Mouse (Mus musculus): Measurements from ENCODE around the gene Taf15. TPM values are rescaled to one million over a fixed set of nuclear protein-coding genes. Genes with fewer than 3 reads are reported as not detected.

Taf15 gene
- polyA plus RNA-seq, 1 experiment from 2014 or later = 11.9 TPM

Other genes starting within 250 kb of the Taf15 start
- 0.08 and 0.15 TPM in 2 replicates for gene Slfn14, start 186.4 kb upstream of the Taf15 start, polyA plus RNA-seq (2016; fragmentation: Nextera tagmentation; extraction: Ambion mirVana)
- 53.4 and 60.4 TPM in 2 replicates for gene Ap2b1, start 174.1 kb upstream of the Taf15 start, polyA plus RNA-seq (2016; fragmentation: Nextera tagmentation; extraction: Ambion mirVana)
- gene Pex12, start 170.5 kb upstream of the Taf15 start, polyA plus RNA-seq (2016; fragmentation: Nextera tagmentation; extraction: Ambion mirVana) = 13.0 and 13.9 TPM in 2 replicates
- gene Rasl10b, start 63.9 kb upstream of the Taf15 start, polyA plus RNA-seq (2016; fragmentation: Nextera tagmentation; extraction: Ambion mirVana) = 1.5 and 1.6 TPM in 2 replicates
- not detected in 2 replicates for gene Gas2l2, start 43.6 kb upstream of the Taf15 start, polyA plus RNA-seq (2016; fragmentation: Nextera tagmentation; extraction: Ambion mirVana)
- 0.31 TPM in 1 of 2 replicates, not detected in the other for gene 1700020L24Rik, start 35.4 kb upstream of the Taf15 start, polyA plus RNA-seq (2016; fragmentation: Nextera tagmentation; extraction: Ambion mirVana)
- 0.75 and 2.3 TPM in 2 replicates for gene Mmp28, start 10.0 kb upstream of the Taf15 start, polyA plus RNA-seq (2016; fragmentation: Nextera tagmentation; extraction: Ambion mirVana)
- not detected in 2 replicates for gene Heatr9, start 49.1 kb downstream of the Taf15 start, polyA plus RNA-seq (2016; fragmentation: Nextera tagmentation; extraction: Ambion mirVana)
- gene Ccl5, start 57.4 kb downstream of the Taf15 start, polyA plus RNA-seq (2016; fragmentation: Nextera tagmentation; extraction: Ambion mirVana) = not detected in 2 replicates
- gene Ccl9, start 105.5 kb downstream of the Taf15 start, polyA plus RNA-seq (2016; fragmentation: Nextera tagmentation; extraction: Ambion mirVana) = 0.78 and 1.2 TPM in 2 replicates
- gene Ccl6, start 120.0 kb downstream of the Taf15 start, polyA plus RNA-seq (2016; fragmentation: Nextera tagmentation; extraction: Ambion mirVana) = 1.3 and 1.6 TPM in 2 replicates
- gene Rpl9-ps1, start 172.5 kb downstream of the Taf15 start, polyA plus RNA-seq (2016; fragmentation: Nextera tagmentation; extraction: Ambion mirVana) = not detected in 2 replicates
- gene Ccl3, start 176.3 kb downstream of the Taf15 start, polyA plus RNA-seq (2016; fragmentation: Nextera tagmentation; extraction: Ambion mirVana) = 0.20 and 0.26 TPM in 2 replicates
- 0.23 TPM in 1 of 2 replicates, not detected in the other for gene Ccl4, start 189.5 kb downstream of the Taf15 start, polyA plus RNA-seq (2016; fragmentation: Nextera tagmentation; extraction: Ambion mirVana)
- 0.30 TPM in 1 of 2 replicates, not detected in the other for gene Wfdc17, start 230.9 kb downstream of the Taf15 start, polyA plus RNA-seq (2016; fragmentation: Nextera tagmentation; extraction: Ambion mirVana)
- not detected in 2 replicates for gene Wfdc18, start 235.9 kb downstream of the Taf15 start, polyA plus RNA-seq (2016; fragmentation: Nextera tagmentation; extraction: Ambion mirVana)